Comparison of ENCODE assay signal across 14 mouse cellular contexts in genomic region chr2:112484886-112485285, GRCm38 (mm10). TPM values are rescaled to one million over a fixed set of nuclear protein-coding genes. Genes with fewer than 3 reads are reported as not detected.
DNase-seq lines count a peak whose midpoint lies in the region; ATAC-seq lines count a peak whose summit lies in the region.
"Had no signal": no experiment of that assay in that cellular context is flagged by ENCODE, and none has a peak within 500 bp of the region (broad histone marks: within the 10 kb centered on the region; RNA-seq: fewer than 3 reads in every experiment).

No protein-coding gene starts in this region.

- no peak for ATAC-seq in embryonic facial prominence, embryonic 14.5 days (ENCODE audit: low read depth)
- ATAC-seq in limb, embryonic 15.5 days (ENCODE audit: insufficient number of reproducible peaks, low FRiP score, low TSS enrichment, low read depth), result peak; percentile 58; the same call in 1 of the 2 replicates
- peak; percentile 69; the same call in 1 of the 2 replicates for ATAC-seq in heart, embryonic 14.5 days (ENCODE audit: insufficient number of reproducible peaks, insufficient read depth, low FRiP score, low read depth)
- 0 out of 2 replicates have a peak, but pooled peaks have one; percentile 15 for ATAC-seq in megakaryocyte progenitor cell, adult 5-6 weeks (replicated peaks; ENCODE audit: poor library complexity)
- ATAC-seq: liver, postnatal 0 days had no signal

- no peaks in the 10 kb centered on the region for H3K9me3 ChIP-seq in embryonic facial prominence, embryonic 14.5 days (ENCODE audit: control insufficient read depth, low read length)
- no peaks in the 10 kb centered on the region for H3K9me3 ChIP-seq in embryonic facial prominence, embryonic 10.5 days
- H3K9me3 ChIP-seq in limb, embryonic 15.5 days, result no peaks in the 10 kb centered on the region
- H3K9me3 ChIP-seq in limb, embryonic 10.5 days (replicated peaks), result no peaks in the 10 kb centered on the region
- no peaks in the 10 kb centered on the region for H3K9me3 ChIP-seq in heart, embryonic 14.5 days (ENCODE audit: control insufficient read depth, low read length)
- H3K9me3 ChIP-seq: G1E had no signal

- H3K27me3 ChIP-seq in embryonic facial prominence, embryonic 14.5 days (replicated peaks; ENCODE audit: control insufficient read depth, insufficient read depth, low read length), result no peaks in the 10 kb centered on the region
- no peaks in the 10 kb centered on the region for H3K27me3 ChIP-seq in embryonic facial prominence, embryonic 10.5 days (replicated peaks; ENCODE audit: low read depth, poor library complexity, severe bottlenecking)
- H3K27me3 ChIP-seq in limb, embryonic 15.5 days, result no peaks in the 10 kb centered on the region
- H3K27me3 ChIP-seq in limb, embryonic 10.5 days (ENCODE audit: low read depth, poor library complexity, severe bottlenecking), result no peaks in the 10 kb centered on the region
- H3K27me3 ChIP-seq in heart, embryonic 14.5 days (ENCODE audit: control insufficient read depth, insufficient read depth, low read length), result no peaks in the 10 kb centered on the region

- H3K4me3 ChIP-seq in embryonic facial prominence, embryonic 14.5 days (ENCODE audit: low read depth, low read length), result no peak overlapping the region
- no peak overlapping the region for H3K4me3 ChIP-seq in embryonic facial prominence, embryonic 10.5 days
- H3K4me3 ChIP-seq in limb, embryonic 15.5 days, result no peak overlapping the region
- no peak overlapping the region for H3K4me3 ChIP-seq in limb, embryonic 10.5 days
- H3K4me3 ChIP-seq in heart, embryonic 14.5 days (ENCODE audit: control insufficient read depth in 1 of 2, insufficient read depth in 1 of 2, low read depth in 1 of 2, low read length in 2 of 2), result no peak overlapping the region

- H3K9ac ChIP-seq in embryonic facial prominence, embryonic 14.5 days (ENCODE audit: low read depth, low read length), result no peak overlapping the region
- H3K9ac ChIP-seq in limb, embryonic 15.5 days, result no peak overlapping the region
- no peak overlapping the region for H3K9ac ChIP-seq in heart, embryonic 14.5 days (ENCODE audit: low read length)
- H3K9ac ChIP-seq: liver, postnatal 0 days had no signal

- no peaks in the 10 kb centered on the region for H3K4me1 ChIP-seq in embryonic facial prominence, embryonic 14.5 days (ENCODE audit: control insufficient read depth, insufficient read depth, low read length)
- no peaks in the 10 kb centered on the region for H3K4me1 ChIP-seq in embryonic facial prominence, embryonic 10.5 days
- no peaks in the 10 kb centered on the region; the same call in 1 of the 2 replicates for H3K4me1 ChIP-seq in limb, embryonic 15.5 days
- H3K4me1 ChIP-seq in limb, embryonic 10.5 days, result no peaks in the 10 kb centered on the region
- peaks cover 3 to 5% of the 10 kb centered on the region in 2 experiments; a peak in 2 of 4 replicates for H3K4me1 ChIP-seq in heart, embryonic 14.5 days (ENCODE audit: control insufficient read depth in 2 of 2, insufficient read depth in 2 of 2, low read length in 2 of 2)

- DNase-seq in embryonic facial prominence, embryonic 14.5 days (ENCODE audit: low spot score), result peak; percentile 30
- no peak for DNase-seq in embryonic facial prominence, embryonic 10.5 days (ENCODE audit: low spot score)
- DNase-seq in limb, embryonic 10.5 days (ENCODE audit: low spot score), result no peak
- no peak for DNase-seq in left cerebral cortex, adult 9 months (ENCODE audit: low spot score in 2 of 2)
- DNase-seq in layer of hippocampus, adult 11-12 months (ENCODE audit: low spot score), result no peak
- DNase-seq: left cerebral cortex, postnatal 4 days; liver, postnatal 0 days had no signal

- 48% methylated on average over 2 of the region's 2 CpGs for WGBS in embryonic facial prominence, embryonic 14.5 days
- 71% methylated on average over 2 of the region's 2 CpGs for WGBS in embryonic facial prominence, embryonic 10.5 days
- 49% methylated on average over 2 of the region's 2 CpGs for WGBS in limb, embryonic 15.5 days
- WGBS in limb, embryonic 10.5 days, result 74% methylated on average over 2 of the region's 2 CpGs
- WGBS in heart, embryonic 14.5 days, result 26% methylated on average over 2 of the region's 2 CpGs

- H3K4me2 ChIP-seq in embryonic facial prominence, embryonic 14.5 days (ENCODE audit: low read depth, low read length), result no peak overlapping the region
- H3K4me2 ChIP-seq in limb, embryonic 15.5 days, result no peak overlapping the region
- H3K4me2 ChIP-seq in heart, embryonic 14.5 days (ENCODE audit: low read length), result no peak overlapping the region

- no peak overlapping the region for H3K27ac ChIP-seq in embryonic facial prominence, embryonic 14.5 days (replicated peaks; ENCODE audit: low read depth, low read length)
- no peak overlapping the region for H3K27ac ChIP-seq in embryonic facial prominence, embryonic 10.5 days (replicated peaks)
- H3K27ac ChIP-seq in limb, embryonic 15.5 days, result no peak overlapping the region
- H3K27ac ChIP-seq in limb, embryonic 10.5 days, result no peak overlapping the region
- H3K27ac ChIP-seq in heart, embryonic 14.5 days (replicated peaks in 1 of 2; ENCODE audit: control insufficient read depth in 1 of 2, insufficient read depth in 1 of 2, low read depth in 2 of 2, low read length in 2 of 2), result no peak overlapping the region; a peak in 1 of 4 replicates

- no peaks in the 10 kb centered on the region for H3K36me3 ChIP-seq in embryonic facial prominence, embryonic 14.5 days (ENCODE audit: control insufficient read depth, insufficient read depth, low read length)
- no peaks in the 10 kb centered on the region for H3K36me3 ChIP-seq in embryonic facial prominence, embryonic 10.5 days (replicated peaks)
- no peaks in the 10 kb centered on the region for H3K36me3 ChIP-seq in limb, embryonic 15.5 days
- H3K36me3 ChIP-seq in limb, embryonic 10.5 days, result no peaks in the 10 kb centered on the region
- H3K36me3 ChIP-seq in heart, embryonic 14.5 days (ENCODE audit: control insufficient read depth, insufficient read depth, low read length), result no peaks in the 10 kb centered on the region
- H3K36me3 ChIP-seq: G1E had no signal

RNA-seq across cellular contexts. Expression of gene Chrm5, which starts 4.3 kb away (rescaled TPM):
- polyA plus RNA-seq in embryonic facial prominence, embryonic 14.5 days (2014; fragmentation: Nextera tagmentation; extraction: Ambion mirVana), result 0.14 TPM in 1 of 2 replicates, not detected in the other
- polyA plus RNA-seq in embryonic facial prominence, embryonic 10.5 days (2016; fragmentation: Nextera tagmentation; extraction: Ambion mirVana), result not detected in 2 replicates
- polyA plus RNA-seq in limb, embryonic 15.5 days (2015; fragmentation: Nextera tagmentation; extraction: Ambion mirVana), result 0.12 and 0.21 TPM in 2 replicates
- not detected in 2 replicates for polyA plus RNA-seq in limb, embryonic 10.5 days (2016; fragmentation: Nextera tagmentation; extraction: Ambion mirVana)
- not detected in 2 replicates for polyA plus RNA-seq in heart, embryonic 14.5 days (2014; fragmentation: Nextera tagmentation; extraction: Ambion mirVana)
- not detected in 2 replicates for total RNA-seq in megakaryocyte progenitor cell, adult 5-6 weeks (2015)
- not detected in 2 replicates for total RNA-seq in megakaryocyte progenitor cell, adult 5-6 weeks (2017)
- total RNA-seq: adrenal gland, adult 18-20 months; G1E; gastrocnemius, postnatal 36 days; neutrophil, adult 5-6 weeks had no signal
- polyA plus RNA-seq: G1E; liver, postnatal 0 days had no signal

RNA-seq across cellular contexts. Expression of gene Aven, which starts 7.9 kb away (rescaled TPM):
- polyA plus RNA-seq in embryonic facial prominence, embryonic 14.5 days (2014; fragmentation: Nextera tagmentation; extraction: Ambion mirVana), result 6.1 and 7.4 TPM in 2 replicates
- polyA plus RNA-seq in embryonic facial prominence, embryonic 10.5 days (2016; fragmentation: Nextera tagmentation; extraction: Ambion mirVana), result 8.1 TPM in 2 replicates
- 4.7 and 5.5 TPM in 2 replicates for polyA plus RNA-seq in limb, embryonic 15.5 days (2015; fragmentation: Nextera tagmentation; extraction: Ambion mirVana)
- 10.0 and 11.6 TPM in 2 replicates for polyA plus RNA-seq in limb, embryonic 10.5 days (2016; fragmentation: Nextera tagmentation; extraction: Ambion mirVana)
- polyA plus RNA-seq in heart, embryonic 14.5 days (2014; fragmentation: Nextera tagmentation; extraction: Ambion mirVana), result 6.0 and 8.3 TPM in 2 replicates
- 18.7 and 19.6 TPM in 2 replicates for total RNA-seq in megakaryocyte progenitor cell, adult 5-6 weeks (2015)
- total RNA-seq in megakaryocyte progenitor cell, adult 5-6 weeks (2017), result 30.9 and 41.0 TPM in 2 replicates

RNA-seq across cellular contexts. Expression of gene Emc7, which starts 30.1 kb away (rescaled TPM):
- polyA plus RNA-seq in embryonic facial prominence, embryonic 14.5 days (2014; fragmentation: Nextera tagmentation; extraction: Ambion mirVana), result 20.5 and 21.9 TPM in 2 replicates
- polyA plus RNA-seq in embryonic facial prominence, embryonic 10.5 days (2016; fragmentation: Nextera tagmentation; extraction: Ambion mirVana), result 10.0 and 10.8 TPM in 2 replicates
- polyA plus RNA-seq in limb, embryonic 15.5 days (2015; fragmentation: Nextera tagmentation; extraction: Ambion mirVana), result 20.0 and 20.8 TPM in 2 replicates
- polyA plus RNA-seq in limb, embryonic 10.5 days (2016; fragmentation: Nextera tagmentation; extraction: Ambion mirVana), result 10.2 and 10.9 TPM in 2 replicates
- polyA plus RNA-seq in heart, embryonic 14.5 days (2014; fragmentation: Nextera tagmentation; extraction: Ambion mirVana), result 18.1 and 20.1 TPM in 2 replicates
- total RNA-seq in megakaryocyte progenitor cell, adult 5-6 weeks (2015), result 14.6 and 16.7 TPM in 2 replicates
- total RNA-seq in megakaryocyte progenitor cell, adult 5-6 weeks (2017), result 9.0 and 10.5 TPM in 2 replicates
